ENCODE assay signal across 14 mouse cellular contexts in the genomic region with DNA sequence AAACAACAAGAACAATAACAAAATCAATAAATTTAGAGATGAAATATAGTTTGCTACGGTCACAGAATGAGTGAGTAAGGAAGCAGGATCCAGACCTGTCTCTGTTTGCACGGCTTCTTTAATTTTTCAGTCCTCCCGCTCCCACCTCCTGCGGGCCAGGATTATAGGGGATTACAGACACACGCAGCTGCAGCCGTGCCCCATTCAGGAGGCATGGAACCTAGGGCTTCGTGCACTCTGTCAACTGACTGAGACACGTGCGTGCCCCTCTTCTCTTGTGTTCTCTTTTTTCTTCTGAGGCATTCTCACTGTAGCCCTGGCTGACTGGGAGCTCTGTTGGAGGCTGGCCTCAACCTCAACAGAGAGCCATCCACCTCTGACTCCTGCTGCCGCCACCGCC. TPM values are rescaled to one million over a fixed set of nuclear protein-coding genes. Genes with fewer than 3 reads are reported as not detected.
DNase-seq lines count a peak whose midpoint lies in the region; ATAC-seq and TF ChIP-seq lines count a peak whose summit lies in the region.
"Had no signal": no experiment of that assay in that cellular context is flagged by ENCODE, and none has a peak within 500 bp of the region (broad histone marks: within the 10 kb centered on the region; RNA-seq: fewer than 3 reads in every experiment).

No protein-coding gene starts in this region.

- H3K27ac ChIP-seq in forebrain, embryonic 14.5 days (ENCODE audit: low read depth, low read length), result no peak overlapping the region
- no peak overlapping the region for H3K27ac ChIP-seq in forebrain, embryonic 11.5 days (ENCODE audit: low read depth, low read length)
- H3K27ac ChIP-seq in kidney, embryonic 16.5 days (ENCODE audit: low read length), result peak overlapping the region; percentile 21
- peak overlapping the region; percentile 58 for H3K27ac ChIP-seq in limb, embryonic 13.5 days
- peak overlapping the region; percentile 14; the same call in 1 of the 2 replicates for H3K27ac ChIP-seq in thymus, adult 2 months (ENCODE audit: control insufficient read depth, insufficient read depth, low read length)
- H3K27ac ChIP-seq: gastrocnemius, adult 2 months; liver, embryonic 15.5 days had no signal

- no peak for DNase-seq in forebrain, embryonic 14.5 days (ENCODE audit: low spot score)
- no peak for DNase-seq in forebrain, embryonic 11.5 days (ENCODE audit: low spot score)
- no peak for DNase-seq in kidney, adult 8-10 months
- DNase-seq in thymus, adult 2 months, result peak; percentile 2
- DNase-seq in adrenal gland, postnatal 4 days (ENCODE audit: low spot score in 2 of 2), result no peak
- DNase-seq in liver, result no peak
- DNase-seq: adrenal gland, postnatal 10 days; B cell, adult 2 months; cerebellum, adult 11 months; gastrocnemius, adult 2 months had no signal

- no peak overlapping the region for H3K4me3 ChIP-seq in forebrain, embryonic 14.5 days (ENCODE audit: low read depth, low read length)
- H3K4me3 ChIP-seq in forebrain, embryonic 11.5 days (ENCODE audit: low read depth, low read length), result no peak overlapping the region
- H3K4me3 ChIP-seq in kidney, embryonic 16.5 days (ENCODE audit: low read length), result no peak overlapping the region
- 0 out of 2 replicates have a peak overlapping the region, but pooled peaks have one; percentile 7 for H3K4me3 ChIP-seq in limb, embryonic 13.5 days
- no peak overlapping the region for H3K4me3 ChIP-seq in thymus, adult 2 months (ENCODE audit: control insufficient read depth, insufficient read depth, low read length)
- H3K4me3 ChIP-seq: gastrocnemius, adult 2 months; liver, embryonic 15.5 days had no signal

- TF ChIP-seq POLR2A in thymus, adult 2 months (IDR thresholded peaks at IDR 0.05; ENCODE audit: control insufficient read depth, extremely low read depth, insufficient read depth, low read length, poor library complexity), result no peak

- 28% methylated on average over 11 of the region's 11 CpGs for whole genome bisulfite sequencing in forebrain, embryonic 14.5 days
- 25% methylated on average over 11 of the region's 11 CpGs for WGBS in forebrain, embryonic 11.5 days
- WGBS in kidney, embryonic 16.5 days, result 67% methylated on average over 11 of the region's 11 CpGs
- 51% methylated on average over 11 of the region's 11 CpGs for WGBS in limb, embryonic 13.5 days
- WGBS in thymus, adult 2 months, result 32% methylated on average over 11 of the region's 11 CpGs

- ATAC-seq in forebrain, embryonic 14.5 days, result no peak
- ATAC-seq in forebrain, embryonic 11.5 days (replicated peaks; ENCODE audit: low FRiP score), result no peak
- no peak for ATAC-seq in kidney, embryonic 16.5 days (ENCODE audit: low FRiP score, low TSS enrichment)
- no peak for ATAC-seq in limb, embryonic 13.5 days (ENCODE audit: low FRiP score, low read depth)

- H3K9me3 ChIP-seq in forebrain, embryonic 14.5 days (replicated peaks; ENCODE audit: control insufficient read depth, low read length), result no peaks in the 10 kb centered on the region
- H3K9me3 ChIP-seq in forebrain, embryonic 11.5 days (ENCODE audit: control insufficient read depth, low read length), result no peaks in the 10 kb centered on the region
- H3K9me3 ChIP-seq in kidney, embryonic 16.5 days (ENCODE audit: low read length), result no peaks in the 10 kb centered on the region
- H3K9me3 ChIP-seq in limb, embryonic 13.5 days, result no peaks in the 10 kb centered on the region
- H3K9me3 ChIP-seq: liver, embryonic 15.5 days had no signal

- no peak for TF ChIP-seq CTCF in thymus, adult 2 months (IDR thresholded peaks at IDR 0.05; ENCODE audit: borderline replicate concordance, control insufficient read depth, extremely low read depth, insufficient read depth, low read length, poor library complexity)

- H3K4me1 ChIP-seq in forebrain, embryonic 14.5 days (ENCODE audit: control insufficient read depth, insufficient read depth, low read length), result peaks cover 21% of the 10 kb centered on the region
- H3K4me1 ChIP-seq in forebrain, embryonic 11.5 days (replicated peaks; ENCODE audit: control insufficient read depth, insufficient read depth, low read length), result peaks cover 10% of the 10 kb centered on the region
- H3K4me1 ChIP-seq in kidney, embryonic 16.5 days (ENCODE audit: insufficient read depth, low read length), result peaks cover 31% of the 10 kb centered on the region
- peaks cover 37% of the 10 kb centered on the region for H3K4me1 ChIP-seq in limb, embryonic 13.5 days
- peaks cover 27% of the 10 kb centered on the region for H3K4me1 ChIP-seq in thymus, adult 2 months (replicated peaks; ENCODE audit: control insufficient read depth, insufficient read depth, low read length)

- no peaks in the 10 kb centered on the region for H3K27me3 ChIP-seq in forebrain, embryonic 14.5 days (replicated peaks; ENCODE audit: control insufficient read depth, insufficient read depth, low read length)
- H3K27me3 ChIP-seq in forebrain, embryonic 11.5 days (ENCODE audit: control insufficient read depth, insufficient read depth, low read length), result no peaks in the 10 kb centered on the region
- H3K27me3 ChIP-seq in kidney, embryonic 16.5 days (ENCODE audit: insufficient read depth, low read length), result no peaks in the 10 kb centered on the region
- H3K27me3 ChIP-seq in limb, embryonic 13.5 days, result no peaks in the 10 kb centered on the region
- no peaks in the 10 kb centered on the region for H3K27me3 ChIP-seq in thymus, adult 2 months (ENCODE audit: control insufficient read depth, insufficient read depth, low read length)

- H3K36me3 ChIP-seq in forebrain, embryonic 14.5 days (ENCODE audit: control insufficient read depth, insufficient read depth, low read length), result 0 out of 2 replicates have a peak, but pooled peaks cover 3% of the 10 kb centered on the region
- H3K36me3 ChIP-seq in forebrain, embryonic 11.5 days (ENCODE audit: control insufficient read depth, insufficient read depth, low read length), result no peaks in the 10 kb centered on the region
- no peaks in the 10 kb centered on the region for H3K36me3 ChIP-seq in kidney, embryonic 16.5 days (ENCODE audit: insufficient read depth, low read length)
- H3K36me3 ChIP-seq in limb, embryonic 13.5 days, result no peaks in the 10 kb centered on the region
- H3K36me3 ChIP-seq in thymus, adult 2 months (ENCODE audit: control insufficient read depth, insufficient read depth, low read length), result no peaks in the 10 kb centered on the region
- H3K36me3 ChIP-seq: liver, embryonic 15.5 days had no signal

- peak overlapping the region; percentile 7; the same call in 1 of the 2 replicates for H3K4me2 ChIP-seq in forebrain, embryonic 14.5 days (ENCODE audit: low read length)
- H3K4me2 ChIP-seq in forebrain, embryonic 11.5 days (ENCODE audit: low read depth, low read length, severe bottlenecking), result no peak overlapping the region
- H3K4me2 ChIP-seq in kidney, embryonic 16.5 days (replicated peaks; ENCODE audit: low read depth, low read length), result no peak overlapping the region
- peak overlapping the region; percentile 21; the same call in 1 of the 2 replicates for H3K4me2 ChIP-seq in limb, embryonic 13.5 days (replicated peaks)
- H3K4me2 ChIP-seq: liver, embryonic 15.5 days had no signal

- 0 out of 2 replicates have a peak overlapping the region, but pooled peaks have one; percentile 13 for H3K9ac ChIP-seq in forebrain, embryonic 14.5 days (ENCODE audit: low read length)
- no peak overlapping the region for H3K9ac ChIP-seq in forebrain, embryonic 11.5 days (ENCODE audit: low read length)
- H3K9ac ChIP-seq in kidney, embryonic 16.5 days (replicated peaks; ENCODE audit: low read length), result 0 out of 2 replicates have a peak overlapping the region, but pooled peaks have one; percentile 1
- 0 out of 2 replicates have a peak overlapping the region, but pooled peaks have one; percentile 43 for H3K9ac ChIP-seq in limb, embryonic 13.5 days
- H3K9ac ChIP-seq: liver, embryonic 15.5 days had no signal

RNA-seq across cellular contexts. Expression of gene Spats2, which starts 3.7 kb away (rescaled TPM):
- 38.6 and 39.0 TPM in 2 replicates for polyA plus RNA-seq in forebrain, embryonic 14.5 days (2014; fragmentation: Nextera tagmentation; extraction: Ambion mirVana)
- 60.3 and 60.7 TPM in 2 replicates for polyA plus RNA-seq in forebrain, embryonic 11.5 days (2014; fragmentation: Nextera tagmentation; extraction: Ambion mirVana)
- 42.1 and 42.9 TPM in 2 replicates for polyA plus RNA-seq in kidney, embryonic 16.5 days (2015; fragmentation: Nextera tagmentation; extraction: Ambion mirVana)
- 50.3 and 50.5 TPM in 2 replicates for polyA plus RNA-seq in limb, embryonic 13.5 days (2015; fragmentation: Nextera tagmentation; extraction: Ambion mirVana)
- 11.8 and 12.2 TPM in 2 replicates for polyA plus RNA-seq in thymus, adult 2 months (2012; rRNA removed)
- total RNA-seq in adrenal gland, postnatal 4 days (2021), result 10 to 100 TPM; 30.7 to 34.1 TPM
- total RNA-seq: megakaryocyte, adult 5-6 weeks had no signal

RNA-seq across cellular contexts. Expression of gene Dnajc22, which starts 36.5 kb away (rescaled TPM):
- polyA plus RNA-seq in forebrain, embryonic 14.5 days (2014; fragmentation: Nextera tagmentation; extraction: Ambion mirVana), result 0.14 and 0.36 TPM in 2 replicates
- polyA plus RNA-seq in forebrain, embryonic 11.5 days (2014; fragmentation: Nextera tagmentation; extraction: Ambion mirVana), result 0.16 and 0.40 TPM in 2 replicates
- polyA plus RNA-seq in kidney, embryonic 16.5 days (2015; fragmentation: Nextera tagmentation; extraction: Ambion mirVana), result 8.0 and 10.0 TPM in 2 replicates
- polyA plus RNA-seq in limb, embryonic 13.5 days (2015; fragmentation: Nextera tagmentation; extraction: Ambion mirVana), result 0.83 and 1.0 TPM in 2 replicates
- polyA plus RNA-seq in thymus, adult 2 months (2012; rRNA removed), result 0.39 and 0.46 TPM in 2 replicates
- total RNA-seq in adrenal gland, postnatal 4 days (2021), result 1 to 10 TPM; 3.7 to 6.4 TPM
- total RNA-seq: gastrocnemius, adult 2 months had no signal

RNA-seq across cellular contexts. Expression of gene C1ql4, which starts 41.8 kb away (rescaled TPM):
- polyA plus RNA-seq in forebrain, embryonic 14.5 days (2014; fragmentation: Nextera tagmentation; extraction: Ambion mirVana), result not detected in 2 replicates
- 0.12 TPM in 1 of 2 replicates, not detected in the other for polyA plus RNA-seq in forebrain, embryonic 11.5 days (2014; fragmentation: Nextera tagmentation; extraction: Ambion mirVana)
- 0.94 and 1.2 TPM in 2 replicates for polyA plus RNA-seq in kidney, embryonic 16.5 days (2015; fragmentation: Nextera tagmentation; extraction: Ambion mirVana)
- not detected in 2 replicates for polyA plus RNA-seq in limb, embryonic 13.5 days (2015; fragmentation: Nextera tagmentation; extraction: Ambion mirVana)
- polyA plus RNA-seq in thymus, adult 2 months (2012; rRNA removed), result 0.08 and 0.27 TPM in 2 replicates
- total RNA-seq in adrenal gland, postnatal 4 days (2021), result under 1 TPM in 1 of 2 experiments, not detected in 1; 0.20 TPM
- total RNA-seq: gastrocnemius, adult 2 months; megakaryocyte, adult 5-6 weeks had no signal
- polyA plus RNA-seq: liver, embryonic 15.5 days had no signal

RNA-seq across cellular contexts. Expression of gene Troap, which starts 55.1 kb away (rescaled TPM):
- 11.0 and 13.6 TPM in 2 replicates for polyA plus RNA-seq in forebrain, embryonic 14.5 days (2014; fragmentation: Nextera tagmentation; extraction: Ambion mirVana)
- polyA plus RNA-seq in forebrain, embryonic 11.5 days (2014; fragmentation: Nextera tagmentation; extraction: Ambion mirVana), result 38.8 and 40.2 TPM in 2 replicates
- 35.8 and 45.8 TPM in 2 replicates for polyA plus RNA-seq in kidney, embryonic 16.5 days (2015; fragmentation: Nextera tagmentation; extraction: Ambion mirVana)
- polyA plus RNA-seq in limb, embryonic 13.5 days (2015; fragmentation: Nextera tagmentation; extraction: Ambion mirVana), result 36.2 and 37.5 TPM in 2 replicates
- polyA plus RNA-seq in thymus, adult 2 months (2012; rRNA removed), result 40.8 and 57.0 TPM in 2 replicates
- 10 to 100 TPM; 14.5 to 17.1 TPM for total RNA-seq in adrenal gland, postnatal 4 days (2021)
- total RNA-seq: gastrocnemius, adult 2 months had no signal

Comparison
In these comparisons a context has a peak if more than half of its experiments do, and no peak if none do; other contexts are left out.
1. H3K4me2 ChIP-seq: peak in forebrain, embryonic 14.5 days (single experiment) and limb, embryonic 13.5 days (single experiment); none in forebrain, embryonic 11.5 days (single experiment) and kidney, embryonic 16.5 days (single experiment).
2. H3K27ac ChIP-seq: peak in kidney, embryonic 16.5 days (single experiment), limb, embryonic 13.5 days (single experiment) and thymus, adult 2 months (single experiment); none in forebrain, embryonic 14.5 days (single experiment) and forebrain, embryonic 11.5 days (single experiment).